Mouse (Mus musculus) heart, postnatal 14 days (tissue): Measurements from ENCODE around the gene Zfp36. TPM values are rescaled to one million over a fixed set of nuclear protein-coding genes. Genes with fewer than 3 reads are reported as not detected.
"Not testable (repeated sequence)": the region's sequence is repeated elsewhere in the genome, so short reads cannot be mapped to it uniquely, and the experiment has no call there.

Experiments
- DNase-seq, 2 experiments: peaks; one replicate each; pipeline ENCODE4 v3.0.0; 2021 to 2022
- intact Hi-C: fragments of 180-260 bp; cut with DNase I; formaldehyde crosslinking; loops from one replicate; pipeline ENCODE4 v1.15.1; 2025
- long read RNA-seq, 2 experiments: library from polyadenylated mRNA; stranded (forward); transcript quantifications; one replicate each; pipeline ENCODE4 v2.0.0; 2021
- total RNA-seq, 2 experiments: library from RNA; stranded (reverse); gene quantifications; 2 replicates each; pipeline ENCODE4 v1.2.3; 2021

Gene Zfp36
- 10 to 100 TPM; 25.7 to 27.6 TPM for total RNA-seq
- long read RNA-seq, experiment 1, transcript Zfp36-201 (2 exons, 2,790 nt), result minor isoform, 7 of 23 reads
- long read RNA-seq, experiment 1, transcript Zfp36-202 (1 exons, 2,465 nt), result major isoform, 16 of 23 reads
- long read RNA-seq, experiment 1, partial matches to known transcripts, result 0 of 23 reads
- long read RNA-seq, experiment 1, other reads (novel, unspliced or antisense), result 0 of 23 reads
- long read RNA-seq, experiment 2, transcript Zfp36-202 (1 exons, 2,465 nt), result major isoform, 6 of 7 reads
- long read RNA-seq, experiment 2, partial matches to known transcripts, result 0 of 7 reads
- long read RNA-seq, experiment 2, other reads (novel, unspliced or antisense), result 0 of 7 reads

- intact Hi-C loops, result no loop called here
- DNase-seq, result no peak
Measured at GRCm38 (mm10) chr7:28380237-28381016, at the start of gene Zfp36. Gene Zfp36 (minus strand): TSS chr7:28380253.

- intact Hi-C loops, result no loop called here
- DNase-seq, result peak in 1 of 2 experiments; percentile 23
Measured at GRCm38 (mm10) chr7:28427738-28428137, 47.7 kb upstream of the Zfp36 start.

GRCm38 (mm10) chr7:28423018-28423417, 43.0 kb upstream of the Zfp36 start:
- intact Hi-C loops, result no loop called here
- DNase-seq, result no peak

GRCm38 (mm10) chr7:28419416-28419815, 39.4 kb upstream of the Zfp36 start:
- peak in 1 of 2 experiments; percentile 14 for DNase-seq
- intact Hi-C loops, result no loop called here

GRCm38 (mm10) chr7:28418096-28418670, 38.1 kb upstream of the Zfp36 start:
- DNase-seq, result peak; percentile 68 to 78

GRCm38 (mm10) chr7:28417368-28417767, 37.3 kb upstream of the Zfp36 start:
- intact Hi-C loops, result no loop called here
- DNase-seq, result no peak

More at GRCm38 (mm10) chr7:28418096-28418670, 38.1 kb upstream of the Zfp36 start:
- intact Hi-C loops, result no loop called here

GRCm38 (mm10) chr7:28412826-28413225, 32.8 kb upstream of the Zfp36 start:
- intact Hi-C loops, result no loop called here
- no peak for DNase-seq

- intact Hi-C loops, result no loop called here
Measured at GRCm38 (mm10) chr7:28410841-28411475, 30.9 kb upstream of the Zfp36 start.

GRCm38 (mm10) chr7:28401942-28402341, 21.9 kb upstream of the Zfp36 start:
- no peak for DNase-seq
- intact Hi-C loops, result no loop called here

More at GRCm38 (mm10) chr7:28410841-28411475, 30.9 kb upstream of the Zfp36 start:
- peak; percentile 73 to 80 for DNase-seq

- no peak for DNase-seq
- intact Hi-C loops, result no loop called here
Measured at GRCm38 (mm10) chr7:28401030-28401429, 21.0 kb upstream of the Zfp36 start.

- no peak for DNase-seq
- intact Hi-C loops, result no loop called here
Measured at GRCm38 (mm10) chr7:28398696-28399340, 18.8 kb upstream of the Zfp36 start.

- DNase-seq, result peak in 1 of 2 experiments; percentile 51
- intact Hi-C loops, result loop anchor here (2.0 kb wide), 1 partner anchor 37 kb away; no protein-coding TSS in a partner anchor
Measured at GRCm38 (mm10) chr7:28398000-28398399, 17.9 kb upstream of the Zfp36 start.

GRCm38 (mm10) chr7:28395425-28395824, 15.4 kb upstream of the Zfp36 start:
- DNase-seq, result no peak
- intact Hi-C loops, result no loop called here

- intact Hi-C loops, result no loop called here
- no peak for DNase-seq
Measured at GRCm38 (mm10) chr7:28393272-28393951, 13.4 kb upstream of the Zfp36 start.

- intact Hi-C loops, result no loop called here
- peak; percentile 92 to 94 for DNase-seq
Measured at GRCm38 (mm10) chr7:28392429-28393271, 12.6 kb upstream of the Zfp36 start, which contains the start of the genes Med29 and Paf1. Gene Med29 (minus strand): TSS chr7:28392708. Gene Paf1 (plus strand): TSS chr7:28392951.

GRCm38 (mm10) chr7:28390331-28390730, 10.3 kb upstream of the Zfp36 start:
- intact Hi-C loops, result no loop called here

GRCm38 (mm10) chr7:28387384-28387783, 7.3 kb upstream of the Zfp36 start:
- intact Hi-C loops, DNase-seq: not testable (repeated sequence)

More at GRCm38 (mm10) chr7:28390331-28390730, 10.3 kb upstream of the Zfp36 start:
- no peak for DNase-seq

- DNase-seq, result not testable (repeated sequence)
- intact Hi-C loops, result loop anchor here (1.0 kb wide), 1 partner anchor 14 kb away; no protein-coding TSS in a partner anchor
Measured at GRCm38 (mm10) chr7:28386877-28387276, 6.8 kb upstream of the Zfp36 start.
